Mouse (Mus musculus): Measurements from ENCODE around the gene Kiss1. TPM values are rescaled to one million over a fixed set of nuclear protein-coding genes. Genes with fewer than 3 reads are reported as not detected.

Kiss1 gene
- polyA plus RNA-seq, 1 experiment: not detected

DNA sequence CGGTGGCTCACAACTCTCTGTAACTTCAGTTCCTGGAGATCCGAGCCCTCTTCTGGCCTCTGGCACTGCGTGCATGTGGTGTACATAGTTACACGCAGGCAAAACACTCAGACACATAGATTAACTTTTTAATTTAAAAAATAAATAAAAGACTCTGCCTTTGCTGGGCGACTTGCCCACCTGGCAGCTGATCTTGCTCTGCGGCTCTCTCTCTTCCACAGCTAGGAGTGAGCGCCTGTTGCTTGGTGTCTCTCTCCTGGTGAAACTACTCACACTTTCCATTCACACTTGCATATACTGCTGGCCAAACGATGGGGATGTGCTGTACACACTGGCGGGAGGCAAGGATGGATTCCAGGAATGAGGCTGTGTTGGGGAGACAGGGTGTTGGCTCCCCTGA is 24.9 kb downstream of the Kiss1 start:
- no peak overlapping the region for H3ac ChIP-seq (ENCODE audit: control insufficient read depth, insufficient read length, low read depth)
- no peak overlapping the region for H3K4me3 ChIP-seq (ENCODE audit: insufficient read depth, poor library complexity, severe bottlenecking)
- no peaks in the 10 kb centered on the region for H3K79me3 ChIP-seq (ENCODE audit: low read depth)
- TF ChIP-seq FOSL1 (IDR thresholded peaks at IDR 0.05; ENCODE audit: insufficient read depth, low read length, poor library complexity, severe bottlenecking) (no peak), CTCF (IDR thresholded peaks at IDR 0.05; ENCODE audit: control insufficient read depth, insufficient read depth, insufficient read length) (no peak), USF1 (IDR thresholded peaks at IDR 0.05; ENCODE audit: low read depth) (no peak), CEBPB (IDR thresholded peaks at IDR 0.05; ENCODE audit: low read depth) (no peak), MAX (IDR thresholded peaks at IDR 0.05) (no peak), MYOG (IDR thresholded peaks at IDR 0.05; ENCODE audit: control insufficient read depth, extremely low read depth, insufficient read length) (no peak)
- no peaks in the 10 kb centered on the region for H3K36me3 ChIP-seq (ENCODE audit: control insufficient read depth, insufficient read depth)
- H3K79me2 ChIP-seq (ENCODE audit: control insufficient read depth, insufficient read depth): no peaks in the 10 kb centered on the region
- peaks cover 43% of the 10 kb centered on the region for H3K27me3 ChIP-seq (ENCODE audit: control insufficient read depth, insufficient read depth, insufficient read length)

DNA sequence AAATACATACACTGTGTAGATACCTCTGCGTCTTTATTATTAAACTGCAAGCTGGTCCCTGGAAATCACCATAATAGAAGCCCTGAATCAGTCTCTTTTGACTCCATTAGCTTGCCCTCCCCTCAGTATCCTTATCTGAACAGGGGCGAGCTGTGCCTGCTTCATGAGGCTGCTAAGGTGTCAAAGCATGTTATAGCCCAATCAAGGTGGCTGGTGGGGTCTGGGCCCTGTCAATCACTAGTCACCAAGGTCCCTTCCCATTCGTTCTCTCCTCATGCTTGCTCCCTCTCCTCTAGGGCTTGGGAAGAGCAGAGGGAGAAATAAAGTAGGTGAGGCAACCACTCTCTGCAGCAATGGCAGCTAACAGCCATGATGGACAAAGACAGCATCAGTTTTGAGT is 25.6 kb downstream of the Kiss1 start:
- Histone ChIP-seq H3K27me3 (ENCODE audit: control insufficient read depth, insufficient read depth, insufficient read length) (peaks cover 50% of the 10 kb centered on the region), H3K79me2 (ENCODE audit: control insufficient read depth, insufficient read depth) (no peaks in the 10 kb centered on the region), H3K4me3 (ENCODE audit: insufficient read depth, poor library complexity, severe bottlenecking) (no peak overlapping the region), H3ac (ENCODE audit: control insufficient read depth, insufficient read length, low read depth) (no peak overlapping the region), H3K36me3 (ENCODE audit: control insufficient read depth, insufficient read depth) (no peaks in the 10 kb centered on the region), H3K79me3 (ENCODE audit: low read depth) (no peaks in the 10 kb centered on the region)
- TF ChIP-seq USF1 (IDR thresholded peaks at IDR 0.05; ENCODE audit: low read depth) (no peak), MYOG (IDR thresholded peaks at IDR 0.05; ENCODE audit: control insufficient read depth, extremely low read depth, insufficient read length) (no peak), CEBPB (IDR thresholded peaks at IDR 0.05; ENCODE audit: low read depth) (no peak), CTCF (IDR thresholded peaks at IDR 0.05; ENCODE audit: control insufficient read depth, insufficient read depth, insufficient read length) (no peak), FOSL1 (IDR thresholded peaks at IDR 0.05; ENCODE audit: insufficient read depth, low read length, poor library complexity, severe bottlenecking) (no peak), MYOD1 (IDR thresholded peaks at IDR 0.05; ENCODE audit: control insufficient read depth, insufficient read length, low read depth) (no peak), MAX (IDR thresholded peaks at IDR 0.05) (no peak)

DNA sequence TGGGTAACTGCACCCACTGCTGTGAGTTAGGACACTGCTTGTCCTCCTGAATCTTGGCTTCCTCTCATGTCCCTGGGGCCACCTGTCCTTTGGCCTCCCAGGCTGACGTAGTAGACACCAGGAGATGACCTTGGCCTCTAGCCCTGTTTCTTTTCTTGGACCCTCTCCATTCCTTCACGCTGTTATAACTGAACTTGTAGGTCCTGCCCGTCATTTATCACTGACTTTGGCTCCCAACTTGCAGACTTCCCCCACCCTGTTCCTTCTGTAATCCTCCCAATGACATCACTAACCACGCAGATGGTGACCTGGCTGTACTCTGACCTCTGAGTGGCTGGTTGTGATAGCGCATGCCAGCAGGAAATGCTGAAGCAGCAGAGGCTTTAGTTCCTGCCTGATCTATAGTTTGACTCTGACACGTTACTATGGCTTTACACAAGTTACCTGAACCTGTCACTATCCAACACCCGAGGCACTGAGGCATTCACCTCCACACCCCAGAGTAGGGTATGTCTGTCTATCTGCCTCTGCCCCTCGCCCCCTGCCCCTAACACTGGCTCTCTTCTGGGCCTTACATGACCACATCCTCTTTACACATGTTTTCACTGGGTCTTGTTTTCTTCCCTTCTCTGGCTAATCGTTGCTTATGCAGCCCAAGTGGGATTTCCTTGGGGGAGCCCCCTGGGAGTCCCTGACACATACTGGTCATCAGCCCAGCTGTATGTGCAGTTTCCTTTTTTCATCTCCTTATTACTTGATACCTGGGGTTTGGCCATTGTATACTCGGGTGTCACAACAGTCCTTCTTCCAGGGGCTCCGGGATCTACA is 26.2 kb downstream of the Kiss1 start:
- H3K79me2 ChIP-seq (ENCODE audit: control insufficient read depth, insufficient read depth): no peaks in the 10 kb centered on the region
- no peaks in the 10 kb centered on the region for H3K79me3 ChIP-seq (ENCODE audit: low read depth)
- no peak for TF ChIP-seq MYOG (IDR thresholded peaks at IDR 0.05; ENCODE audit: control insufficient read depth, extremely low read depth, insufficient read length)
- TF ChIP-seq MYOD1 (IDR thresholded peaks at IDR 0.05; ENCODE audit: control insufficient read depth, insufficient read length, low read depth): no peak
- TF ChIP-seq MAX (IDR thresholded peaks at IDR 0.05): no peak
- TF ChIP-seq CEBPB (IDR thresholded peaks at IDR 0.05; ENCODE audit: low read depth): no peak
- no peak for TF ChIP-seq FOSL1 (IDR thresholded peaks at IDR 0.05; ENCODE audit: insufficient read depth, low read length, poor library complexity, severe bottlenecking)
- TF ChIP-seq USF1 (IDR thresholded peaks at IDR 0.05; ENCODE audit: low read depth): no peak
- no peak for TF ChIP-seq CTCF (IDR thresholded peaks at IDR 0.05; ENCODE audit: control insufficient read depth, insufficient read depth, insufficient read length)
- peaks cover 54% of the 10 kb centered on the region for H3K27me3 ChIP-seq (ENCODE audit: control insufficient read depth, insufficient read depth, insufficient read length)
- H3ac ChIP-seq (ENCODE audit: control insufficient read depth, insufficient read length, low read depth): no peak overlapping the region
- H3K4me3 ChIP-seq (ENCODE audit: insufficient read depth, poor library complexity, severe bottlenecking): no peak overlapping the region
- no peaks in the 10 kb centered on the region for H3K36me3 ChIP-seq (ENCODE audit: control insufficient read depth, insufficient read depth)

DNA sequence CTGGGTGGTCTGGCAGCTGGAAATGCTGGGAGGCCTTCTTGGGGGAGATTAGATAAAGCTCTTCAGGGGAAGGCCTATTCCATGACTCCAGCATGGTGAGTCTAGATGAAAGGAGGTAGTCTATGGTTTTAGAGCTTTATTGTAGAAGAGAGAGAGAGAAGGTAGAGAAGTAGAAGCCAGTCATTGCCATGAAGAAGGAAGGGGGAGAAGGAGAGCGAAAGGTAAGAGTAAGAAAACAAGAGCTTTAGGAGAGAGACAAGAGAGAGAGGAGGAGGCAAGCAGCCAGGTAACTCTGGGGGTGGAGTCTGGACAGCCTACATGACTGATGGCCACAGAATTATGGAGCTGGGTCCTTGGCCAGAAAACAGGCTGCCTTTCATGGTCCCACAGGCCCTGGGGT is 28.5 kb downstream of the Kiss1 start, which contains the start of gene Ren1:
TSS of gene Ren1 (plus strand) at position 301 of the 400 bp plus-strand sequence.
- Histone ChIP-seq H3K36me3 (ENCODE audit: control insufficient read depth, insufficient read depth) (no peaks in the 10 kb centered on the region), H3K79me2 (ENCODE audit: control insufficient read depth, insufficient read depth) (no peaks in the 10 kb centered on the region), H3K79me3 (ENCODE audit: low read depth) (no peaks in the 10 kb centered on the region), H3K27me3 (ENCODE audit: control insufficient read depth, insufficient read depth, insufficient read length) (peaks cover 72% of the 10 kb centered on the region), H3ac (ENCODE audit: control insufficient read depth, insufficient read length, low read depth) (no peak within 1 kb of the TSS), H3K4me3 (ENCODE audit: insufficient read depth, poor library complexity, severe bottlenecking) (no peak within 1 kb of the TSS)
- TF ChIP-seq USF1 (IDR thresholded peaks at IDR 0.05; ENCODE audit: low read depth) (no peak), CTCF (IDR thresholded peaks at IDR 0.05; ENCODE audit: control insufficient read depth, insufficient read depth, insufficient read length) (no peak), CEBPB (IDR thresholded peaks at IDR 0.05; ENCODE audit: low read depth) (no peak), FOSL1 (IDR thresholded peaks at IDR 0.05; ENCODE audit: insufficient read depth, low read length, poor library complexity, severe bottlenecking) (no peak), MYOG (IDR thresholded peaks at IDR 0.05; ENCODE audit: control insufficient read depth, extremely low read depth, insufficient read length) (no peak), MAX (IDR thresholded peaks at IDR 0.05) (no peak), MYOD1 (IDR thresholded peaks at IDR 0.05; ENCODE audit: control insufficient read depth, insufficient read length, low read depth) (no peak)

DNA sequence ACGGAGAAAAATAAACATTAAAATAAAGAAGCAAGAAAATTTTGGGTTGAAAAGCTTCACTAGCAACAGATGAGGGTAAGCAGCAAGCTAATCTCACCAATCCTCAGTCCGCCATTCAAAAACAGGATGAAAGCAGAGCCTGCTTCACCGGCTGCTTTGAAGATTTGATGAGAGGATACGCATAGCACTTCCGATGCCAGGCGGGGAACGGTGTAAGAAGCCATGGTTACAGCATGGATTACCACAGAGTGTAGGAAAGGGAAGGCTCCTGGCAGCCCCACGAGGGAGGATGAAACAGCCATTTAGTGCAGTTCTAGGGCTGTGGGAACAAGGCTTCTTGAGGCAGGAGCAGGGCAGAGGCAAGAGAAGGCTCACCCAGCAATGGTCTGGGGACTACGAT is 30.1 kb downstream of the Kiss1 start:
- no peaks in the 10 kb centered on the region for H3K36me3 ChIP-seq (ENCODE audit: control insufficient read depth, insufficient read depth)
- H3K4me3 ChIP-seq (ENCODE audit: insufficient read depth, poor library complexity, severe bottlenecking): no peak overlapping the region
- H3ac ChIP-seq (ENCODE audit: control insufficient read depth, insufficient read length, low read depth): no peak overlapping the region
- TF ChIP-seq MAX (IDR thresholded peaks at IDR 0.05) (no peak), FOSL1 (IDR thresholded peaks at IDR 0.05; ENCODE audit: insufficient read depth, low read length, poor library complexity, severe bottlenecking) (no peak), MYOD1 (IDR thresholded peaks at IDR 0.05; ENCODE audit: control insufficient read depth, insufficient read length, low read depth) (no peak), CEBPB (IDR thresholded peaks at IDR 0.05; ENCODE audit: low read depth) (no peak)
- peaks cover 81% of the 10 kb centered on the region for H3K27me3 ChIP-seq (ENCODE audit: control insufficient read depth, insufficient read depth, insufficient read length)
- no peaks in the 10 kb centered on the region for H3K79me2 ChIP-seq (ENCODE audit: control insufficient read depth, insufficient read depth)
- no peaks in the 10 kb centered on the region for H3K79me3 ChIP-seq (ENCODE audit: low read depth)

All from C2C12 (cell line).